Mouse (Mus musculus) liver, embryonic 15.5 days (tissue): ENCODE measurements at regions not wholly inside any gene's neighbourhood (a gene's known extent, or its start where the extent isn't known, plus 50 kb on each side); places are given as distances from the start of the nearest gene placed in this dataset.

Experiments used
- ATAC-seq: fragments of 200-750 bp; cut with Nextera tagmentation; 2 replicates; pipeline ENCODE4 v1.8.0; 2017; ENCODE audit warnings: moderate number of reproducible peaks, mild to moderate bottlenecking, moderate library complexity; ENCODE audit not compliant: insufficient read depth
- H3K27ac ChIP-seq: fragments of 300-500 bp; sonication (generic); replicated peaks from 2 replicates; pipeline ENCODE4 v1.5.1; 2015; ENCODE audit warnings: mild to moderate bottlenecking, inconsistent platforms
- H3K27me3 ChIP-seq: fragments of 300-500 bp; sonication (generic); 2 replicates; pipeline ENCODE4 v1.6.1; 2015; ENCODE audit warnings: mild to moderate bottlenecking, inconsistent platforms
- H3K36me3 ChIP-seq: fragments of 300-500 bp; sonication (generic); replicated peaks from 2 replicates; pipeline ENCODE4 v1.6.1; 2015; ENCODE audit warnings: moderate library complexity, mild to moderate bottlenecking, inconsistent platforms
- H3K4me1 ChIP-seq: fragments of 300-500 bp; sonication (generic); replicated peaks from 2 replicates; pipeline ENCODE4 v1.6.1; 2015; ENCODE audit warnings: inconsistent platforms
- H3K4me2 ChIP-seq: fragments of 300-500 bp; sonication (generic); 2 replicates; pipeline ENCODE4 v1.6.1; 2015; ENCODE audit warnings: moderate library complexity, mild to moderate bottlenecking, inconsistent platforms
- H3K4me3 ChIP-seq: fragments of 300-500 bp; sonication (generic); replicated peaks from 2 replicates; pipeline ENCODE4 v1.5.1; 2015; ENCODE audit warnings: mild to moderate bottlenecking, inconsistent platforms
- H3K9ac ChIP-seq: fragments of 300-500 bp; sonication (generic); 2 replicates; pipeline ENCODE4 v1.6.1; 2015; ENCODE audit warnings: moderate library complexity, mild to moderate bottlenecking, inconsistent platforms
- H3K9me3 ChIP-seq: fragments of 300-500 bp; sonication (generic); replicated peaks from 2 replicates; pipeline ENCODE4 v1.6.1; 2016; ENCODE audit warnings: inconsistent platforms
- WGBS: fragments of 180-500 bp; shearing (Covaris S2); methylation state at CpG from one replicate; pipeline ENCODE4 v1.1.7; 2015; ENCODE audit warnings: mixed read lengths; ENCODE audit not compliant: insufficient replicate concordance; 5-methylcytosine and 5-hydroxymethylcytosine counted together

DNA sequence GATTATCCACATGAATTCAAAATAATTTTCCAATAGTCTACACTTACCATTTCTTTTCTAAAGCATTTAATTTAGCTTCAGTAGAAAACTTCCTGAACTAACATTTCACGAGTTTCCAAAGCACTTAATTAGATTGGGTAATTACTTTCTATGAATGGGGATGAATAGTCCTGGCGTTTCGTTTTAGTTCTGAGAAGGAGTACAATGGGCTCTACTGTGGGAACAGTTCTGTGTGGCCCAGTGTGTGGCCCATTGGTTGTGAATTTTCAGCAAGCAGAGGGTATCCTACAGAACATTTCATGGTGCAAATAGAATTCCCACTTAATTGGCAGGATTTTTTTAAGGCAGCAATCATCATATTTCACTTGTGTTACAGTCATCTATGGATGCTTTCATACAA lies 95.5 kb downstream of the 1700017N19Rik start:
- H3K27me3 ChIP-seq, result no peaks in the 10 kb centered on the region
- no peak overlapping the region for H3K27ac ChIP-seq
- ATAC-seq, result no peak
- no peak overlapping the region for H3K9ac ChIP-seq
- H3K4me3 ChIP-seq, result no peak overlapping the region
- no peaks in the 10 kb centered on the region for H3K36me3 ChIP-seq
- no peaks in the 10 kb centered on the region for H3K4me1 ChIP-seq
- 53% methylated on average over 3 of the region's 3 CpGs for WGBS
- no peaks in the 10 kb centered on the region for H3K9me3 ChIP-seq
- H3K4me2 ChIP-seq, result no peak overlapping the region

DNA sequence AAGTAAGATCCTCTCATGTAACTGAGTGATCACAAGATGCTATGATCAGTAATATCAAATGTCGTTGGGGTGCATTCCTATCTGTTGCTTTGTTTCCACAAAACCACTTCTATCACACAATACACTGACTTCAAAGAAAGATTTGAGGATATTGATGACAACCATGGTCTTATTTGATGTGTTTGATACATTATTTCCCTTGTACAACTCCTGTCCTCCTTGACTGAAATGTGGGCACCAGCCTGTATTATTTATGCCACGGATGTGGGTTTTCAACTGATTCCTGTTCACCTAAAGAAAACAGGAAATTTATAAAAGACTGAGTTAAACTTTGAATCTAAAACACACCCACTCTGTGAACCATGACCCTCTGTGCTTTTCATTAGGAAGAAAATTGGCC lies 105.7 kb downstream of the 1700017N19Rik start:
- Histone ChIP-seq H3K27me3 (no peaks in the 10 kb centered on the region), H3K4me3 (no peak overlapping the region), H3K4me1 (no peaks in the 10 kb centered on the region), H3K36me3 (no peaks in the 10 kb centered on the region), H3K4me2 (no peak overlapping the region), H3K9ac (no peak overlapping the region), H3K9me3 (no peaks in the 10 kb centered on the region), H3K27ac (no peak overlapping the region)
- WGBS, result 23% methylated on average over 2 of the region's 2 CpGs
- no peak for ATAC-seq

GRCm38 (mm10) chr10:100699206-100699605 lies 108.9 kb downstream of the 1700017N19Rik start:
- Histone ChIP-seq H3K4me1 (no peaks in the 10 kb centered on the region), H3K4me3 (no peak overlapping the region), H3K9ac (no peak overlapping the region), H3K4me2 (no peak overlapping the region), H3K27me3 (no peaks in the 10 kb centered on the region), H3K27ac (no peak overlapping the region), H3K9me3 (no peaks in the 10 kb centered on the region), H3K36me3 (no peaks in the 10 kb centered on the region)
- 60% methylated on average over 4 of the region's 4 CpGs for WGBS
- ATAC-seq, result no peak

DNA sequence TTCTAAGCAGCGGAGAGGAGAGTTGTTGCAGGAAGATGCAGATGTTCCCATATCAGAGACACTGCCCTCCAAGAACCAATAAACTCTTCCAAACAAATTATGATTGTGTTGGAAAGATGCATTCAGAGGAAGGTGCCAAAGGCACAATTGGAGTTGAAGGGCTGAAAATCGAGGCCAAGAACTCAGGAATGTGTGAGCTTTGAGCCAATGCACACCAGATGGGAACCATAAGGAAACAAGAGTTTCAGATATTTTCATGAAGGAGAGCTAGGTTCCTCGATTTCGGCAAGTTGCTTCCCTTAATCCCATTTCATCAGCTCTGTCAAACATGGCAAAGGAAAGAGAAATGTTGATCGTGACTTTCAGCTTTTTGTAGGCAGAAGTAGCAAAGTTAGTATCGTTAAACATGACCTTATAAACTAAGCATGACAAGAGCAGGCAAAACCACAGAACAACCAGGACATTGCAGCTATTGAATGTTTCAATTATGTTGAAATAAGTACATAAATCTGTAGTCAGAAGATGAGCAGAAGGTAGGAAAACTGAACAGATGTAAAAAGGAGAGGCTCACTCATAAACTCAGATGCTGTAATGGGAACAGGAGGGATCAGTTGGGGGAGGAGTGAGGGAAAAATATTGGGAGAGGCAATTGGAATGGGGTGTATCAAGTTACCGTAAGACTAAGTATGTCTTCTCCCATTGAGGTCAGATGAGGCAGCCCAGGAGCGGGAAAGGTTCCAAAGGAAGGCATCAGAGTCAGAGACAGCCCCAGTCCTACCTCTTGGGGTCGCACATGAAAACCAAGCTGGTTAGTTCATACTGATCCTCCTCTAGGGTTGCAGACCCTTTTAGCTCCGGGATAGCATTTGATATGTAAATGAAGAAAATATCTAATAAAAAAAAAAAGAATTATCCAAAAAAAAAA lies 110.3 kb downstream of the 1700017N19Rik start:
- Histone ChIP-seq H3K36me3 (no peaks in the 10 kb centered on the region), H3K9ac (no peak overlapping the region), H3K4me3 (no peak overlapping the region), H3K4me2 (no peak overlapping the region), H3K9me3 (no peaks in the 10 kb centered on the region), H3K27ac (no peak overlapping the region), H3K27me3 (no peaks in the 10 kb centered on the region), H3K4me1 (no peaks in the 10 kb centered on the region)
- no peak for ATAC-seq
- WGBS, result 64% methylated on average over 10 of the region's 10 CpGs

- H3K9me3 ChIP-seq, result no peaks in the 10 kb centered on the region
- no peak overlapping the region for H3K27ac ChIP-seq
- WGBS, result 22% methylated on average over 6 of the region's 6 CpGs
- H3K36me3 ChIP-seq, result no peaks in the 10 kb centered on the region
- no peaks in the 10 kb centered on the region for H3K4me1 ChIP-seq
- H3K4me3 ChIP-seq, result no peak overlapping the region
- ATAC-seq, result no peak
- no peak overlapping the region for H3K4me2 ChIP-seq
- no peaks in the 10 kb centered on the region for H3K27me3 ChIP-seq
- no peak overlapping the region for H3K9ac ChIP-seq
Observed at GRCm38 (mm10) chr10:100701938-100702337, 111.7 kb downstream of the 1700017N19Rik start.

- 52% methylated on average over 7 of the region's 7 CpGs for WGBS
- H3K9me3 ChIP-seq, result no peaks in the 10 kb centered on the region
- no peak overlapping the region for H3K4me2 ChIP-seq
- ATAC-seq, result no peak
- no peak overlapping the region for H3K27ac ChIP-seq
- no peaks in the 10 kb centered on the region for H3K27me3 ChIP-seq
- no peaks in the 10 kb centered on the region for H3K4me1 ChIP-seq
- H3K4me3 ChIP-seq, result no peak overlapping the region
- H3K9ac ChIP-seq, result no peak overlapping the region
- H3K36me3 ChIP-seq, result no peaks in the 10 kb centered on the region
Observed at GRCm38 (mm10) chr10:100716084-100716667, 125.9 kb downstream of the 1700017N19Rik start.

- WGBS, result 54% methylated on average over 3 of the region's 3 CpGs
- ATAC-seq, result no peak
- Histone ChIP-seq H3K4me1 (no peaks in the 10 kb centered on the region), H3K4me3 (no peak overlapping the region), H3K36me3 (no peaks in the 10 kb centered on the region), H3K27ac (no peak overlapping the region), H3K27me3 (no peaks in the 10 kb centered on the region), H3K9me3 (no peaks in the 10 kb centered on the region), H3K9ac (no peak overlapping the region), H3K4me2 (no peak overlapping the region)
Observed at GRCm38 (mm10) chr10:100718574-100718973, 128.3 kb downstream of the 1700017N19Rik start.

DNA sequence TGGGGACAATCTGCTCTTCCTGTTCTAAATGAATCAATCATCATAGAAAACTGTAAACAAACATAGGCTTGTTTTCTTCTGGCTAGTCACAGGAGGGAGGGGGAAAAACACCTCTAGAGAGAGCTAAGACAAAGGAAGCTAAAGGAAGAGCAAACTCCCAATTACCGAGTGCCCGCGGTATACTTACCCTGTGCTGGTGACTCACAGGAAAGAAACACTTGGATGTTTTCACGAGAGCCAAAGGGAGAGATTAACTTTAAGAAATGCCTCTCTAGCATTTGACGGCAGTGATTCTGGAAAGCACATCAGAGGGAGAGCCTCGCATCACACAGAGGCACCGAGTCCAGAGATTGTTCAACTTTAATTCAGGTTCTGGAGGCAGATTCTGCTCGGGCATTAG lies 151.0 kb downstream of the 1700017N19Rik start:
- Histone ChIP-seq H3K36me3 (no peaks in the 10 kb centered on the region), H3K4me1 (no peaks in the 10 kb centered on the region), H3K27me3 (no peaks in the 10 kb centered on the region), H3K4me2 (no peak overlapping the region), H3K27ac (no peak overlapping the region), H3K9ac (no peak overlapping the region), H3K4me3 (no peak overlapping the region), H3K9me3 (no peaks in the 10 kb centered on the region)
- no peak for ATAC-seq
- 22% methylated on average over 8 of the region's 8 CpGs for WGBS

GRCm38 (mm10) chr10:100742065-100742464 lies 151.8 kb downstream of the 1700017N19Rik start:
- ATAC-seq, result no peak
- Histone ChIP-seq H3K9ac (no peak overlapping the region), H3K4me2 (no peak overlapping the region; the same call in 1 of the 2 replicates), H3K4me1 (no peaks in the 10 kb centered on the region), H3K9me3 (no peaks in the 10 kb centered on the region), H3K36me3 (no peaks in the 10 kb centered on the region), H3K27me3 (no peaks in the 10 kb centered on the region), H3K27ac (no peak overlapping the region), H3K4me3 (no peak overlapping the region)
- 8% methylated on average over 7 of the region's 7 CpGs for WGBS

- Histone ChIP-seq H3K9me3 (no peaks in the 10 kb centered on the region), H3K27ac (no peak overlapping the region), H3K4me2 (no peak overlapping the region), H3K4me1 (no peaks in the 10 kb centered on the region), H3K9ac (no peak overlapping the region), H3K27me3 (no peaks in the 10 kb centered on the region), H3K36me3 (no peaks in the 10 kb centered on the region), H3K4me3 (no peak overlapping the region)
- WGBS, result 66% methylated on average over 7 of the region's 7 CpGs
- no peak for ATAC-seq
Observed at GRCm38 (mm10) chr10:100746151-100746550, 155.9 kb downstream of the 1700017N19Rik start.

DNA sequence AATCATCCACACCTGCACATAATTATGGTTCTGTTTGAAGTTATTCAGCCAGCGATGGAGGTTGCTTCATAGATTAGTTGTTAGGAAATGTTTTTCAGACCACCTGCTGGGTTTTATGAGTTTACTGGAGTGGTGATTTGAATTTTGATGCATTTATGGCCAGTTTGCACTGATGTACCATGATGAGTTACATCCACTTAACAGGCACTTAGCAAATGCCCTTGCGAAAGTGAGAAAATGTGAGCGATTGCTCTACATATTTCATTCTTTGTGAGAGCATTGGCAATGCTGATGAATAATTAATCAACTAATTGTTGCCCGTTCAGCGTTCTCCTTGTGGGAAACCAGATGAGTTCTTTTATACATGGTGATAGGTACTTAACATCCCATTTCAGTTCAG lies 164.7 kb downstream of the 1700017N19Rik start:
- H3K4me2 ChIP-seq, result no peak overlapping the region
- no peak for ATAC-seq

More for the DNA sequence above, 164.7 kb downstream of the 1700017N19Rik start:
- no peaks in the 10 kb centered on the region for H3K27me3 ChIP-seq
- H3K9ac ChIP-seq, result no peak overlapping the region
- H3K4me1 ChIP-seq, result no peaks in the 10 kb centered on the region
- no peaks in the 10 kb centered on the region for H3K9me3 ChIP-seq
- H3K4me3 ChIP-seq, result no peak overlapping the region
- H3K27ac ChIP-seq, result no peak overlapping the region
- 72% methylated on average over 5 of the region's 5 CpGs for WGBS
- H3K36me3 ChIP-seq, result no peaks in the 10 kb centered on the region
